In genomic region chr12:83795051-83795450, GRCm38 (mm10) we compare ENCODE assay signal across 22 mouse cellular contexts. TPM values are rescaled to one million over a fixed set of nuclear protein-coding genes. Genes with fewer than 3 reads are reported as not detected.
A peak's percentile ranks its signal among the peaks of the same experiment; 100 is the strongest.
DNase-seq lines count a peak whose midpoint lies in the region; ATAC-seq lines count a peak whose summit lies in the region.
"Had no signal": no experiment of that assay in that cellular context is flagged by ENCODE, and none has a peak within 500 bp of the region (broad histone marks: within the 10 kb centered on the region; RNA-seq: fewer than 3 reads in every experiment).

No protein-coding gene starts in this region.

- DNase-seq in heart, adult 18-20 months: peak; percentile 20 to 42
- DNase-seq in heart, postnatal 14 days: no peak
- no peak for DNase-seq in liver, embryonic 11.5 days (ENCODE audit: low spot score)
- peak; percentile 58 for DNase-seq in kidney, adult 9 months
- peak; percentile 69 to 85 for DNase-seq in kidney, postnatal 25 days
- no peak for DNase-seq in cerebellum, adult 11-12 months
- DNase-seq in embryo, embryonic 9.5 days (ENCODE audit: extremely low spot score): no peak
- DNase-seq: cerebellum, adult 18-20 months; cerebellum, postnatal 25 days; embryo, embryonic 11 days; lung, adult 18-20 months; lung, postnatal 4 days; thymus, adult 18-20 months; thymus, postnatal 4 days had no signal

- no peaks in the 10 kb centered on the region for H3K27me3 ChIP-seq in liver, embryonic 16.5 days (ENCODE audit: control insufficient read depth, insufficient read depth, low read depth, low read length)
- no peaks in the 10 kb centered on the region for H3K27me3 ChIP-seq in liver, embryonic 11.5 days (replicated peaks; ENCODE audit: control insufficient read depth, insufficient read depth, low read length)
- H3K27me3 ChIP-seq: embryonic facial prominence, embryonic 15.5 days; hindbrain, embryonic 13.5 days; neural tube, embryonic 13.5 days; stomach, embryonic 15.5 days had no signal

- H3K9ac ChIP-seq in liver, embryonic 16.5 days (ENCODE audit: low read depth, low read length): no peak overlapping the region
- H3K9ac ChIP-seq in liver, embryonic 11.5 days (ENCODE audit: low read depth, low read length): no peak overlapping the region
- H3K9ac ChIP-seq: embryonic facial prominence, embryonic 15.5 days; hindbrain, embryonic 13.5 days; neural tube, embryonic 13.5 days; stomach, embryonic 15.5 days had no signal

- ATAC-seq in liver, embryonic 16.5 days (ENCODE audit: low read depth): peak; percentile 41; the same call in 1 of the 2 replicates
- no peak for ATAC-seq in liver, embryonic 11.5 days (replicated peaks; ENCODE audit: low FRiP score)
- ATAC-seq: inflammation-experienced regulatory T-cells, adult 6 months had no signal

- H3K9me3 ChIP-seq in liver, embryonic 16.5 days (replicated peaks; ENCODE audit: control insufficient read depth, low read length): no peaks in the 10 kb centered on the region
- H3K9me3 ChIP-seq in liver, embryonic 11.5 days (ENCODE audit: control insufficient read depth, low read length): no peaks in the 10 kb centered on the region
- H3K9me3 ChIP-seq: embryonic facial prominence, embryonic 15.5 days; hindbrain, embryonic 13.5 days; neural tube, embryonic 13.5 days; stomach, embryonic 15.5 days had no signal

- H3K27ac ChIP-seq in liver, embryonic 16.5 days (ENCODE audit: low read length): no peak overlapping the region
- H3K27ac ChIP-seq in liver, embryonic 11.5 days (ENCODE audit: low read depth, low read length): no peak overlapping the region
- H3K27ac ChIP-seq: embryonic facial prominence, embryonic 15.5 days; heart, adult 2 months; hindbrain, embryonic 13.5 days; neural tube, embryonic 13.5 days; stomach, embryonic 15.5 days had no signal

- 40% methylated on average over 2 of the region's 2 CpGs for WGBS in liver, embryonic 16.5 days (ENCODE audit: insufficient replicate concordance)
- 65% methylated on average over 2 of the region's 2 CpGs for WGBS in liver, embryonic 11.5 days

- intact Hi-C loops in heart, postnatal 14 days (cut with DNase I): no loop called here

- H3K36me3 ChIP-seq in liver, embryonic 16.5 days (ENCODE audit: control insufficient read depth, insufficient read depth): peaks cover 3% of the 10 kb centered on the region; the same call in 1 of the 2 replicates
- H3K36me3 ChIP-seq in liver, embryonic 11.5 days (ENCODE audit: control insufficient read depth, insufficient read depth, low read length): peaks cover 24% of the 10 kb centered on the region

- H3K4me2 ChIP-seq in liver, embryonic 16.5 days (ENCODE audit: low read depth, low read length): no peak overlapping the region
- H3K4me2 ChIP-seq in liver, embryonic 11.5 days: no peak overlapping the region
- H3K4me2 ChIP-seq: embryonic facial prominence, embryonic 15.5 days; hindbrain, embryonic 13.5 days; neural tube, embryonic 13.5 days; stomach, embryonic 15.5 days had no signal

- no peak overlapping the region for H3K4me3 ChIP-seq in liver, embryonic 16.5 days (ENCODE audit: low read depth, low read length)
- no peak overlapping the region for H3K4me3 ChIP-seq in liver, embryonic 11.5 days (ENCODE audit: low read depth, low read length)
- H3K4me3 ChIP-seq: embryonic facial prominence, embryonic 15.5 days; heart, adult 2 months; hindbrain, embryonic 13.5 days; neural tube, embryonic 13.5 days; stomach, embryonic 15.5 days had no signal

- no peaks in the 10 kb centered on the region for H3K4me1 ChIP-seq in liver, embryonic 16.5 days (ENCODE audit: control insufficient read depth, low read depth, low read length)
- H3K4me1 ChIP-seq in liver, embryonic 11.5 days (replicated peaks; ENCODE audit: control insufficient read depth, insufficient read depth, low read length): no peaks in the 10 kb centered on the region
- H3K4me1 ChIP-seq: neural tube, embryonic 13.5 days; stomach, embryonic 15.5 days had no signal

RNA-seq across cellular contexts. Expression of gene Papln, which starts 31.6 kb away (rescaled TPM):
- total RNA-seq in heart, adult 18-20 months (2021): 1 to 10 TPM; 5.3 to 5.7 TPM
- 10 to 100 TPM; 21.8 to 24.8 TPM for total RNA-seq in heart, postnatal 14 days (2021)
- 1.3 and 1.7 TPM in 2 replicates for polyA plus RNA-seq in liver, embryonic 16.5 days (2015; fragmentation: Nextera tagmentation; extraction: Ambion mirVana)
- 0.57 and 0.58 TPM in 2 replicates for polyA plus RNA-seq in liver, embryonic 11.5 days (2014; fragmentation: Nextera tagmentation; extraction: Ambion mirVana)
- polyA plus RNA-seq: C2C12; inflammation-experienced regulatory T-cells, adult 6 months had no signal

Comparison
In these comparisons a context has a peak if more than half of its experiments do, and no peak if none do; other contexts are left out.
1. DNase-seq: peak in heart, adult 18-20 months (2 of 2), kidney, adult 9 months (single experiment) and kidney, postnatal 25 days (2 of 2); none in heart, postnatal 14 days (0 of 2), liver, embryonic 11.5 days (single experiment), cerebellum, adult 11-12 months (single experiment) and embryo, embryonic 9.5 days (single experiment).